Mouse (Mus musculus) neural tube, embryonic 11.5 days (tissue): ENCODE results near the gene Sh3pxd2a. TPM values are rescaled to one million over a fixed set of nuclear protein-coding genes. Genes with fewer than 3 reads are reported as not detected.

Experiments
- ATAC-seq: fragments of 200-750 bp; cut with Nextera tagmentation; 2 replicates; pipeline ENCODE4 v1.8.0; 2017; ENCODE audit warnings: moderate number of reproducible peaks, mild to moderate bottlenecking, moderate TSS enrichment, moderate library complexity; ENCODE audit not compliant: insufficient read depth, low FRiP score, low TSS enrichment
- DNase-seq: peaks from one replicate; pipeline ENCODE4 v3.0.0-alpha.2; 2015; ENCODE audit warnings: low spot score
- H3K27ac ChIP-seq: fragments of 300-500 bp; sonication (generic); 2 replicates; pipeline ENCODE4 v1.5.1; 2014; ENCODE audit warnings: low read depth, mild to moderate bottlenecking, low read length
- H3K27me3 ChIP-seq: fragments of 300-500 bp; sonication (generic); 2 replicates; pipeline ENCODE4 v1.6.1; 2014; ENCODE audit warnings: mild to moderate bottlenecking, low read length, mixed read lengths; ENCODE audit not compliant: control insufficient read depth, insufficient read depth
- H3K36me3 ChIP-seq: fragments of 300-500 bp; sonication (generic); 2 replicates; pipeline ENCODE4 v1.6.1; 2014; ENCODE audit warnings: mild to moderate bottlenecking, low read length, moderate library complexity, mixed read lengths; ENCODE audit not compliant: control insufficient read depth, insufficient read depth
- H3K4me1 ChIP-seq: fragments of 300-500 bp; sonication (generic); 2 replicates; pipeline ENCODE4 v1.6.1; 2014; ENCODE audit warnings: low read length, mixed read lengths; ENCODE audit not compliant: control insufficient read depth, insufficient read depth
- H3K4me2 ChIP-seq: fragments of 300-500 bp; sonication (generic); 2 replicates; pipeline ENCODE4 v1.6.1; 2014; ENCODE audit warnings: low read depth, mild to moderate bottlenecking, moderate library complexity
- H3K4me3 ChIP-seq: fragments of 300-500 bp; sonication (generic); 2 replicates; pipeline ENCODE4 v1.5.1; 2014; ENCODE audit warnings: low read depth, low read length
- H3K9ac ChIP-seq: fragments of 300-500 bp; sonication (generic); 2 replicates; pipeline ENCODE4 v1.6.1; 2014; ENCODE audit warnings: mild to moderate bottlenecking, low read length
- H3K9me3 ChIP-seq: fragments of 300-500 bp; sonication (generic); 2 replicates; pipeline ENCODE4 v1.6.1; 2016; ENCODE audit warnings: low read length; ENCODE audit not compliant: control insufficient read depth
- whole genome bisulfite sequencing: fragments of 180-500 bp; shearing (Covaris S2); extraction: QIAGEN DNeasy Blood & Tissue Kit; methylation state at CpG from one replicate; pipeline ENCODE4 v1.1.7; 2014; 5-methylcytosine and 5-hydroxymethylcytosine counted together
- polyA plus RNA-seq: library from polyadenylated mRNA; unstranded; fragments of >200 nt; fragmentation: Nextera tagmentation; extraction: Ambion mirVana; gene quantifications from 2 replicates; pipeline ENCODE4 v1.2.1, GENCODE M21; 2014

Gene Sh3pxd2a
- polyA plus RNA-seq, 1 experiment from 2014 or later = 4.7 TPM

DNA sequence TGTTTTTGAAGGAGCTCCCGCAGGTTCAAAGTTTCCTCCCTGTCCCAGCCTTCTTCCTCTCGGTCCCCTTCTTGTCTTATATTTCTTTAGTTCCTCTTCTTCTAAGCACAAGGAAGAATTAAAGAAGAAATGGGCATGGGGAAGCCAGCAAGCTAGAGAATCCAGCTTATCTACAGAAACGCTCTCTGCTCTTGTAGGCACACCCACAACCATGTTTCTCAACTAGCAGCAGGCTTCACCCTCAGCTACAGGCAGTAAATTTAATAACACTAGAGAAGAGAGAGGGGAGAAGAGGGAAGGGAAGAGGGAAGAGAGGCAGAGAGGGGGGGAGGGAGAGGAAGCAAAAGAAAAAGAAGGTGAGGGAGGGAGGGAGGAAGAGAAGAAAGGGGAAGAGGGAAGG is 44.0 kb upstream of the Sh3pxd2a start:
- DNase-seq = no peak
- WGBS = 72% methylated on average over 3 of the region's 3 CpGs
- no peaks in the 10 kb centered on the region for H3K9me3 ChIP-seq
- no peak overlapping the region; the same call in 1 of the 2 replicates for H3K9ac ChIP-seq
- ATAC-seq = no peak
- peaks cover 5% of the 10 kb centered on the region; the same call in 1 of the 2 replicates for H3K4me1 ChIP-seq
- H3K27ac ChIP-seq = no peak overlapping the region
- H3K4me2 ChIP-seq = no peak overlapping the region
- H3K36me3 ChIP-seq = no peaks in the 10 kb centered on the region
- H3K4me3 ChIP-seq = no peak overlapping the region
- no peaks in the 10 kb centered on the region for H3K27me3 ChIP-seq

GRCm38 (mm10) chr19:47507128-47508121 is 43.2 kb upstream of the Sh3pxd2a start:
- Histone ChIP-seq H3K4me2 (no peak overlapping the region), H3K4me1 (peaks cover 5% of the 10 kb centered on the region; the same call in 1 of the 2 replicates), H3K4me3 (no peak overlapping the region), H3K36me3 (no peaks in the 10 kb centered on the region), H3K27me3 (no peaks in the 10 kb centered on the region), H3K27ac (no peak overlapping the region), H3K9me3 (no peaks in the 10 kb centered on the region), H3K9ac (no peak overlapping the region; the same call in 1 of the 2 replicates)
- 66% methylated on average over 27 of the region's 27 CpGs for WGBS
- DNase-seq = peak; percentile 49
- no peak for ATAC-seq

GRCm38 (mm10) chr19:47503625-47504024 is 39.4 kb upstream of the Sh3pxd2a start:
- no peak for DNase-seq
- H3K36me3 ChIP-seq = no peaks in the 10 kb centered on the region
- no peaks in the 10 kb centered on the region for H3K27me3 ChIP-seq
- ATAC-seq = no peak; the same call in 1 of the 2 replicates
- H3K4me1 ChIP-seq = no peaks in the 10 kb centered on the region
- no peak overlapping the region for H3K4me3 ChIP-seq
- 61% methylated on average over 4 of the region's 4 CpGs for WGBS
- no peak overlapping the region for H3K27ac ChIP-seq
- no peaks in the 10 kb centered on the region for H3K9me3 ChIP-seq
- H3K9ac ChIP-seq = no peak overlapping the region
- no peak overlapping the region for H3K4me2 ChIP-seq

- DNase-seq (no peak), ATAC-seq (no peak)
- Histone ChIP-seq H3K4me1 (no peaks in the 10 kb centered on the region), H3K9me3 (no peaks in the 10 kb centered on the region), H3K4me3 (no peak overlapping the region), H3K4me2 (no peak overlapping the region), H3K36me3 (no peaks in the 10 kb centered on the region), H3K27ac (no peak overlapping the region), H3K27me3 (no peaks in the 10 kb centered on the region), H3K9ac (no peak overlapping the region)
- WGBS = 77% methylated on average over 8 of the region's 8 CpGs
Observed at GRCm38 (mm10) chr19:47502563-47502962, 38.4 kb upstream of the Sh3pxd2a start.

DNA sequence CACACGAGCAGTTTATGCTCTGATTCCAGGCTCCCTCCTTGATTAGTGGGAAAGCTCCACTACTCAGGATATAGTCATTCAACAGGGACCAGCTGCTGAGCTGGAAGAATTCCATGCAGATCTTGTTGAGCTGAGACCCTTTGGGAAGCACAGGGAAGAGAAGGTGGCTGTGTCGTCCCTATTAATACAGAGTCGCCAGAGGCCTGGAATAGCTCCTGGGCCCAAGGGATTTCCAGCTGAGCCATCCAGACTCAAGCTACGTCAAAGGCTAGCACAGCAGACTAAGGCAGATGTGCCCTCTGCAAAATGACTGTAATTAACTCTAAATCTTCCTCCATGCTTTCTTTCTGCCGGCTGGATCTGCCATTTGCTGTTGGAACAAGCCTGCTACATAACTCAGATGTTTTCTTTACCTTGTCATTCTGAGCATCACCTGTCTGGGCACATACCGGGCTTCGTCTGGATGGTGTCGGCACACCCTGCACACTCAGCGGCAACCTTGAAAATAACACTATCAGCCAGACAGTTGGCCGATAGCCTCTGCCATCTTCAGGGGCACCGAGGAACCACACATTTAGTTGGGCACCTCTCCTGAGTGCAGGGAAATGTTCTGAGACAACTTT is 36.3 kb upstream of the Sh3pxd2a start:
- Histone ChIP-seq H3K4me1 (no peaks in the 10 kb centered on the region), H3K9me3 (no peaks in the 10 kb centered on the region), H3K4me2 (no peak overlapping the region), H3K36me3 (no peaks in the 10 kb centered on the region), H3K4me3 (no peak overlapping the region), H3K9ac (no peak overlapping the region), H3K27me3 (no peaks in the 10 kb centered on the region), H3K27ac (no peak overlapping the region)
- 73% methylated on average over 11 of the region's 11 CpGs for WGBS
- DNase-seq = no peak
- ATAC-seq = no peak

DNA sequence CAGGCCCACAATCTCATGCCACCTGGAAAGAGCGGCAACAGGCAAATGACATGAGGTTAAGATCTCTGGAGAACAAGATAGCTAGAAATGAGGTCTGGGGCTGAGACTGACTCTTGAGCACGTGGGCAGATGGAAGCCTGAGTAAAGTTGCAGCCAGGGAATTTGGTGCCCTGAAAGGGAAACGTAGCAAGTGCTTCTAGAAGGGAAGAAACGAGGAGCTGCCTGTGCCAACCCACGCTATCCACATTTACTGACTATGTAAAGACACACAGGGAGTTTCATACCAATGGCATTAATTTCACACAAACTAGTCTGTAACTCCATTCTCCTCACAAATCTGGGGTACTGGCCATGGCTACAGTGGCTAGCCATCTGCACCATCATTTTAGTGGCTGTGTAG is 35.6 kb upstream of the Sh3pxd2a start:
- Histone ChIP-seq H3K4me3 (no peak overlapping the region), H3K9me3 (no peaks in the 10 kb centered on the region), H3K27ac (no peak overlapping the region), H3K27me3 (no peaks in the 10 kb centered on the region), H3K9ac (no peak overlapping the region), H3K4me1 (no peaks in the 10 kb centered on the region), H3K36me3 (no peaks in the 10 kb centered on the region), H3K4me2 (no peak overlapping the region)
- WGBS = 90% methylated on average over 5 of the region's 5 CpGs
- ATAC-seq (no peak), DNase-seq (no peak)

GRCm38 (mm10) chr19:47498942-47499341 is 34.7 kb upstream of the Sh3pxd2a start:
- Histone ChIP-seq H3K4me1 (no peaks in the 10 kb centered on the region), H3K9ac (no peak overlapping the region), H3K27ac (no peak overlapping the region), H3K4me2 (no peak overlapping the region), H3K9me3 (no peaks in the 10 kb centered on the region), H3K4me3 (no peak overlapping the region), H3K36me3 (no peaks in the 10 kb centered on the region), H3K27me3 (no peaks in the 10 kb centered on the region)
- no peak for ATAC-seq
- 64% methylated on average over 4 of the region's 4 CpGs for WGBS
- DNase-seq = no peak

DNA sequence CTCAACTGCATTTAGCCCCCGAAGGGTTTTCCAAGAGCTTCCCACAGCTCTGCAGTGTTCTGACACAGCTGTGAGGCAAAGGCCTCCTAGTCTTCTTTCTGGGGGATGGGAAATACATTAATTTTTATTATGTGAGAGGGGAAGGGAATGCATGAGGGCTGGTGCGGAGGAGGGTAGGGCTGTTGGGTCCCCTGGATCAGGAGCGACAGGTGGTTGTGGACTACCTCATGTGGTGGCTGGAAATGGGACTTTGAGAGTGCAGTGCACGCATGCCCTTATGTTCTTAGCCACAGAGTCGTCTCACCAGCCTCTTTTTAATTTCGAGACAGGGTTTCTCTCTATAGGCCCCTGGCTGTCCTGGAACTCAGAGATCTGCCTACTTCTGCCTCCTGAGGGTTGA is 33.5 kb upstream of the Sh3pxd2a start:
- no peaks in the 10 kb centered on the region for H3K27me3 ChIP-seq
- H3K27ac ChIP-seq = no peak overlapping the region

More for the DNA sequence above, 33.5 kb upstream of the Sh3pxd2a start:
- no peak overlapping the region for H3K4me2 ChIP-seq
- no peaks in the 10 kb centered on the region for H3K36me3 ChIP-seq
- DNase-seq (no peak), ATAC-seq (no peak)
- no peak overlapping the region for H3K4me3 ChIP-seq
- H3K9me3 ChIP-seq = no peaks in the 10 kb centered on the region
- H3K9ac ChIP-seq = no peak overlapping the region
- H3K4me1 ChIP-seq = no peaks in the 10 kb centered on the region
- WGBS = 91% methylated on average over 6 of the region's 6 CpGs
